Mouse (Mus musculus): Measurements from ENCODE around the gene Galnt3. TPM values are rescaled to one million over a fixed set of nuclear protein-coding genes. Genes with fewer than 3 reads are reported as not detected.

Galnt3 gene
- polyA plus RNA-seq, 1 experiment = not detected

GRCm38 (mm10) chr2:66117686-66118085 lies 7.1 kb downstream of the Galnt3 start:
- peaks cover 5% of the 10 kb centered on the region for H3K27me3 ChIP-seq (replicated peaks)
- peaks cover 14% of the 10 kb centered on the region; the same call in 1 of the 2 replicates for H3K9me3 ChIP-seq
- no peak overlapping the region for H3K4me3 ChIP-seq (replicated peaks)
- no peaks in the 10 kb centered on the region for H3K4me1 ChIP-seq
- no peak for TF ChIP-seq FLI1 (IDR thresholded peaks at IDR 0.05; ENCODE audit: low read length)
- TF ChIP-seq GATA1 (IDR thresholded peaks at IDR 0.05; ENCODE audit: borderline replicate concordance, low read length) = no peak
- no peaks in the 10 kb centered on the region for H3K36me3 ChIP-seq (replicated peaks; ENCODE audit: low read length)

- TF ChIP-seq GATA1 (IDR thresholded peaks at IDR 0.05; ENCODE audit: borderline replicate concordance, low read length) = no peak
- TF ChIP-seq FLI1 (IDR thresholded peaks at IDR 0.05; ENCODE audit: low read length) = no peak
- Histone ChIP-seq H3K36me3 (replicated peaks; ENCODE audit: low read length) (no peaks in the 10 kb centered on the region), H3K27me3 (replicated peaks) (no peaks in the 10 kb centered on the region), H3K4me1 (no peaks in the 10 kb centered on the region), H3K4me3 (replicated peaks) (no peak overlapping the region), H3K9me3 (peaks cover 3% of the 10 kb centered on the region; the same call in 1 of the 2 replicates)
Measured at GRCm38 (mm10) chr2:66107864-66108514, 16.8 kb downstream of the Galnt3 start.

GRCm38 (mm10) chr2:66103740-66104436 lies 20.9 kb downstream of the Galnt3 start:
- H3K9me3 ChIP-seq = peaks cover 12% of the 10 kb centered on the region; the same call in 1 of the 2 replicates
- no peak overlapping the region for H3K4me3 ChIP-seq (replicated peaks)
- H3K4me1 ChIP-seq = no peaks in the 10 kb centered on the region
- H3K36me3 ChIP-seq (replicated peaks; ENCODE audit: low read length) = no peaks in the 10 kb centered on the region
- no peaks in the 10 kb centered on the region for H3K27me3 ChIP-seq (replicated peaks)
- TF ChIP-seq GATA1 (IDR thresholded peaks at IDR 0.05; ENCODE audit: borderline replicate concordance, low read length) = no peak
- TF ChIP-seq FLI1 (IDR thresholded peaks at IDR 0.05; ENCODE audit: low read length) = no peak

GRCm38 (mm10) chr2:66101686-66102304 lies 23.0 kb downstream of the Galnt3 start:
- Histone ChIP-seq H3K36me3 (replicated peaks; ENCODE audit: low read length) (no peaks in the 10 kb centered on the region), H3K4me1 (no peaks in the 10 kb centered on the region), H3K4me3 (replicated peaks) (no peak overlapping the region), H3K27me3 (replicated peaks) (no peaks in the 10 kb centered on the region), H3K9me3 (peaks cover 8% of the 10 kb centered on the region; the same call in 1 of the 2 replicates)
- no peak for TF ChIP-seq FLI1 (IDR thresholded peaks at IDR 0.05; ENCODE audit: low read length)
- TF ChIP-seq GATA1 (IDR thresholded peaks at IDR 0.05; ENCODE audit: borderline replicate concordance, low read length) = no peak

GRCm38 (mm10) chr2:66100671-66101351 lies 24.0 kb downstream of the Galnt3 start:
- H3K27me3 ChIP-seq (replicated peaks) = no peaks in the 10 kb centered on the region
- no peaks in the 10 kb centered on the region for H3K36me3 ChIP-seq (replicated peaks; ENCODE audit: low read length)
- peaks cover 8% of the 10 kb centered on the region; the same call in 1 of the 2 replicates for H3K9me3 ChIP-seq
- no peak overlapping the region for H3K4me3 ChIP-seq (replicated peaks)
- no peaks in the 10 kb centered on the region for H3K4me1 ChIP-seq
- TF ChIP-seq GATA1 (IDR thresholded peaks at IDR 0.05; ENCODE audit: borderline replicate concordance, low read length) (no peak), FLI1 (IDR thresholded peaks at IDR 0.05; ENCODE audit: low read length) (no peak)

- no peak for TF ChIP-seq FLI1 (IDR thresholded peaks at IDR 0.05; ENCODE audit: low read length)
- no peak for TF ChIP-seq GATA1 (IDR thresholded peaks at IDR 0.05; ENCODE audit: borderline replicate concordance, low read length)
- H3K27me3 ChIP-seq (replicated peaks) = no peaks in the 10 kb centered on the region
- H3K4me1 ChIP-seq = no peaks in the 10 kb centered on the region
- no peaks in the 10 kb centered on the region for H3K36me3 ChIP-seq (replicated peaks; ENCODE audit: low read length)
- H3K4me3 ChIP-seq (replicated peaks) = no peak overlapping the region
- H3K9me3 ChIP-seq = peaks cover 8% of the 10 kb centered on the region; the same call in 1 of the 2 replicates
Measured at GRCm38 (mm10) chr2:66100239-66100638, 24.6 kb downstream of the Galnt3 start.

- H3K9me3 ChIP-seq = no peaks in the 10 kb centered on the region
- no peak overlapping the region for H3K4me3 ChIP-seq (replicated peaks)
- H3K27me3 ChIP-seq (replicated peaks) = no peaks in the 10 kb centered on the region
- no peaks in the 10 kb centered on the region for H3K36me3 ChIP-seq (replicated peaks; ENCODE audit: low read length)
- TF ChIP-seq FLI1 (IDR thresholded peaks at IDR 0.05; ENCODE audit: low read length) = no peak
- H3K4me1 ChIP-seq = no peaks in the 10 kb centered on the region
Measured at GRCm38 (mm10) chr2:66094622-66095181, 30.1 kb downstream of the Galnt3 start.

GRCm38 (mm10) chr2:66091296-66091695 lies 33.5 kb downstream of the Galnt3 start:
- no peaks in the 10 kb centered on the region for H3K36me3 ChIP-seq (replicated peaks; ENCODE audit: low read length)
- H3K27me3 ChIP-seq (replicated peaks) = no peaks in the 10 kb centered on the region
- 0 out of 2 replicates have a peak, but pooled peaks cover 2% of the 10 kb centered on the region for H3K9me3 ChIP-seq
- H3K4me3 ChIP-seq (replicated peaks) = no peak overlapping the region
- TF ChIP-seq FLI1 (IDR thresholded peaks at IDR 0.05; ENCODE audit: low read length) = no peak
- TF ChIP-seq GATA1 (IDR thresholded peaks at IDR 0.05; ENCODE audit: borderline replicate concordance, low read length) = no peak
- no peaks in the 10 kb centered on the region for H3K4me1 ChIP-seq

- no peaks in the 10 kb centered on the region for H3K36me3 ChIP-seq (replicated peaks; ENCODE audit: low read length)
- H3K9me3 ChIP-seq = peaks cover 14% of the 10 kb centered on the region; the same call in 1 of the 2 replicates
- TF ChIP-seq FLI1 (IDR thresholded peaks at IDR 0.05; ENCODE audit: low read length) = no peak
- no peak for TF ChIP-seq GATA1 (IDR thresholded peaks at IDR 0.05; ENCODE audit: borderline replicate concordance, low read length)
- no peak overlapping the region for H3K4me3 ChIP-seq (replicated peaks)
- no peaks in the 10 kb centered on the region for H3K4me1 ChIP-seq
- H3K27me3 ChIP-seq (replicated peaks) = no peaks in the 10 kb centered on the region
Measured at GRCm38 (mm10) chr2:66081876-66082275, 42.9 kb downstream of the Galnt3 start.
